8 mouse cellular contexts compared by ENCODE assay signal in genomic region chr4:133498160-133498724, GRCm38 (mm10). TPM values are rescaled to one million over a fixed set of nuclear protein-coding genes. Genes with fewer than 3 reads are reported as not detected.
DNase-seq lines count a peak whose midpoint lies in the region; ATAC-seq and TF ChIP-seq lines count a peak whose summit lies in the region.

TSS of gene Trnp1 (minus strand) at chr4:133498550.

- H3K9me3 ChIP-seq in ES-E14 (ENCODE audit: control insufficient read depth, insufficient read depth, low read depth, low read length) = no peaks in the 10 kb centered on the region
- H3K9me3 ChIP-seq in forebrain, embryonic 16.5 days (ENCODE audit: control insufficient read depth, low read length) = no peaks in the 10 kb centered on the region
- no peaks in the 10 kb centered on the region for H3K9me3 ChIP-seq in neural tube, embryonic 14.5 days (ENCODE audit: control insufficient read depth, low read length)

- no peak for TF ChIP-seq CTCF in lung, adult 2 months (IDR thresholded peaks at IDR 0.05; ENCODE audit: insufficient read depth, low read length)

- peak within 1 kb of the TSS; percentile 79 to 82 for H3K4me3 ChIP-seq in ES-E14 (ENCODE audit: insufficient read depth in 1 of 2, low read depth in 1 of 2, low read length in 2 of 2, poor library complexity in 1 of 2, severe bottlenecking in 1 of 2)
- peak within 1 kb of the TSS; percentile 74 for H3K4me3 ChIP-seq in forebrain, embryonic 16.5 days (replicated peaks; ENCODE audit: low read length)
- peak within 1 kb of the TSS; percentile 32 for H3K4me3 ChIP-seq in lung, adult 2 months (replicated peaks; ENCODE audit: extremely low read depth, low read depth, low read length)
- peak within 1 kb of the TSS; percentile 64 for H3K4me3 ChIP-seq in neural tube, embryonic 14.5 days (ENCODE audit: low read depth, low read length)

- peak; percentile 84 for DNase-seq in ES-E14 (ENCODE audit: low read depth, low spot score)
- peak; percentile 94 for DNase-seq in cerebellum, adult 11-12 months
- peak; percentile 46 for DNase-seq in layer of hippocampus, adult 9-10 months (ENCODE audit: low spot score)
- peak; percentile 63 for DNase-seq in lung, adult 2 months
- DNase-seq in thymus, postnatal 36 days = peak; percentile 53 to 69

- H3K27ac ChIP-seq in ES-E14 (ENCODE audit: insufficient read depth, low read depth, low read length, poor library complexity, severe bottlenecking) = no peak within 1 kb of the TSS
- no peak within 1 kb of the TSS for H3K27ac ChIP-seq in forebrain, embryonic 16.5 days (ENCODE audit: low read length)
- H3K27ac ChIP-seq in neural tube, embryonic 14.5 days (ENCODE audit: low read depth, low read length) = peak within 1 kb of the TSS; percentile 10; the same call in 1 of the 2 replicates

- in situ Hi-C loops in ES-E14 (cut with MboI; ENCODE audit: low sequenced_read_pairs in 2 of 2, unreplicated experiment in 2 of 2) = no loop called here

- H3K4me2 ChIP-seq in forebrain, embryonic 16.5 days (ENCODE audit: low read length) = peak within 1 kb of the TSS; percentile 98
- peak within 1 kb of the TSS; percentile 99 for H3K4me2 ChIP-seq in neural tube, embryonic 14.5 days (ENCODE audit: low read depth, low read length)

- no peak for TF ChIP-seq POLR2A in lung, adult 2 months (IDR thresholded peaks at IDR 0.05; ENCODE audit: borderline replicate concordance, extremely low read depth, low read depth, low read length)

- H3K36me3 ChIP-seq in ES-E14 (ENCODE audit: control insufficient read depth, insufficient read depth, low read length, poor library complexity, severe bottlenecking) = no peaks in the 10 kb centered on the region
- no peaks in the 10 kb centered on the region for H3K36me3 ChIP-seq in forebrain, embryonic 16.5 days (ENCODE audit: control insufficient read depth, insufficient read depth)
- no peaks in the 10 kb centered on the region for H3K36me3 ChIP-seq in neural tube, embryonic 14.5 days (ENCODE audit: control insufficient read depth, insufficient read depth, low read length)

- peaks cover 48% of the 10 kb centered on the region for H3K27me3 ChIP-seq in forebrain, embryonic 16.5 days (replicated peaks; ENCODE audit: control insufficient read depth, insufficient read depth, low read length)
- peaks cover 48% of the 10 kb centered on the region for H3K27me3 ChIP-seq in neural tube, embryonic 14.5 days (ENCODE audit: control insufficient read depth, insufficient read depth, low read length)

- H3K9ac ChIP-seq in ES-E14 (ENCODE audit: insufficient read depth, low read depth, low read length, poor library complexity, severe bottlenecking) = peak within 1 kb of the TSS; percentile 78
- peak within 1 kb of the TSS; percentile 73 for H3K9ac ChIP-seq in forebrain, embryonic 16.5 days (replicated peaks; ENCODE audit: low read depth, low read length)
- H3K9ac ChIP-seq in neural tube, embryonic 14.5 days (replicated peaks; ENCODE audit: low read depth, low read length) = peak within 1 kb of the TSS; percentile 68

- 0% methylated on average over 47 of the region's 53 CpGs for WGBS in forebrain, embryonic 16.5 days
- under 1% methylated on average over 45 of the region's 53 CpGs for WGBS in lung, adult 2 months
- WGBS in neural tube, embryonic 14.5 days = 0% methylated on average over 27 of the region's 53 CpGs

- peak; percentile 96 for ATAC-seq in forebrain, embryonic 16.5 days
- ATAC-seq in hematopoietic stem cell, adult 5-6 weeks (replicated peaks in 1 of 2; ENCODE audit: insufficient read depth in 1 of 2, low FRiP score in 2 of 2, low TSS enrichment in 1 of 2, low read depth in 1 of 2, poor library complexity in 2 of 2, severe bottlenecking in 2 of 2) = peak; percentile 40 to 59; a peak in 1 of 4 replicates
- ATAC-seq in neural tube, embryonic 14.5 days (ENCODE audit: low read depth) = peak; percentile 90

- peaks cover 5 to 10% of the 10 kb centered on the region in 2 experiments; a peak in 1 of 4 replicates for H3K4me1 ChIP-seq in ES-E14 (ENCODE audit: control insufficient read depth in 2 of 2, insufficient read depth in 2 of 2, low read length in 2 of 2, poor library complexity in 1 of 2)
- H3K4me1 ChIP-seq in forebrain, embryonic 16.5 days (replicated peaks; ENCODE audit: control insufficient read depth, insufficient read depth, low read length) = peaks cover 27% of the 10 kb centered on the region
- 0 out of 2 replicates have a peak, but pooled peaks cover 2% of the 10 kb centered on the region for H3K4me1 ChIP-seq in lung, adult 2 months (ENCODE audit: control insufficient read depth, insufficient read depth, low read length)
- peaks cover 5% of the 10 kb centered on the region; the same call in 1 of the 2 replicates for H3K4me1 ChIP-seq in neural tube, embryonic 14.5 days (ENCODE audit: control insufficient read depth, insufficient read depth, low read length)

TF ChIP-seq in ES-E14, 5 proteins besides CTCF, POLR2A, EP300 and RAD21:
- TF ChIP-seq ZC3H11A (IDR thresholded peaks at IDR 0.05; ENCODE audit: borderline replicate concordance, low read depth, low read length) (no peak), ZNF384 (IDR thresholded peaks at IDR 0.05; ENCODE audit: low read depth, low read length) (no peak), HCFC1 (IDR thresholded peaks at IDR 0.05; ENCODE audit: borderline replicate concordance, insufficient read depth, low read length) (no peak), CHD2 (IDR thresholded peaks at IDR 0.05; ENCODE audit: low read depth, low read length) (no peak), MAFK (IDR thresholded peaks at IDR 0.05; ENCODE audit: insufficient read depth, low read depth, low read length) (no peak)

RNA-seq across cellular contexts. Expression of gene Trnp1, which starts in this region (rescaled TPM):
- total RNA-seq in ES-E14 (2012; rRNA removed) = 0.90 and 0.94 TPM in 2 replicates
- 6.5 and 9.2 TPM in 2 replicates for polyA plus RNA-seq in forebrain, embryonic 16.5 days (2015; fragmentation: Nextera tagmentation; extraction: Ambion mirVana)
- total RNA-seq in hematopoietic stem cell, adult 5-6 weeks (2017) = not detected in 2 replicates
- polyA plus RNA-seq in lung, adult 2 months (2012; rRNA removed) = 3.4 and 4.5 TPM in 2 replicates
- polyA plus RNA-seq in neural tube, embryonic 14.5 days (2014; fragmentation: Nextera tagmentation; extraction: Ambion mirVana) = 9.5 and 11.2 TPM in 2 replicates

Comparison
In these comparisons a context has a peak if more than half of its experiments do, and no peak if none do; other contexts are left out.
1. Peak in DNase-seq, H3K4me3 ChIP-seq and H3K9ac ChIP-seq in ES-E14; RNA of the gene not detected or under 1 TPM.
2. Peak in ATAC-seq in hematopoietic stem cell, adult 5-6 weeks; RNA of the gene not detected or under 1 TPM.